Mouse (Mus musculus) embryonic facial prominence, embryonic 11.5 days (tissue): ENCODE results near the gene Hoxa9. TPM values are rescaled to one million over a fixed set of nuclear protein-coding genes. Genes with fewer than 3 reads are reported as not detected.

Experiments
- ATAC-seq: fragments of 200-750 bp; cut with Nextera tagmentation; replicated peaks from 2 replicates; pipeline ENCODE4 v1.8.0; 2017; ENCODE audit warnings: low read depth; ENCODE audit not compliant: insufficient number of reproducible peaks, low FRiP score, low TSS enrichment
- DNase-seq: peaks from one replicate; pipeline ENCODE4 v3.0.0-alpha.2; 2015; ENCODE audit warnings: low spot score
- H3K27ac ChIP-seq: fragments of 300-500 bp; sonication (generic); replicated peaks from 2 replicates; pipeline ENCODE4 v1.5.1; 2014; ENCODE audit warnings: mild to moderate bottlenecking, low read depth, low read length, control low read depth
- H3K27me3 ChIP-seq: fragments of 300-500 bp; sonication (generic); 2 replicates; pipeline ENCODE4 v1.6.1; 2014; ENCODE audit warnings: mild to moderate bottlenecking, low read length, moderate library complexity, mixed read lengths; ENCODE audit not compliant: control insufficient read depth, insufficient read depth
- H3K36me3 ChIP-seq: fragments of 300-500 bp; sonication (generic); replicated peaks from 2 replicates; pipeline ENCODE4 v1.6.1; 2014; ENCODE audit warnings: low read depth, mild to moderate bottlenecking, low read length, moderate library complexity, mixed read lengths; ENCODE audit not compliant: control insufficient read depth, insufficient read depth
- H3K4me1 ChIP-seq: fragments of 300-500 bp; sonication (generic); 2 replicates; pipeline ENCODE4 v1.6.1; 2014; ENCODE audit warnings: low read length, mixed read lengths; ENCODE audit not compliant: control insufficient read depth, insufficient read depth
- H3K4me2 ChIP-seq: fragments of 300-500 bp; sonication (generic); 2 replicates; pipeline ENCODE4 v1.6.1; 2014; ENCODE audit warnings: low read depth, mild to moderate bottlenecking, control low read depth, low read length, moderate library complexity
- H3K4me3 ChIP-seq: fragments of 300-500 bp; sonication (generic); 2 replicates; pipeline ENCODE4 v1.5.1; 2014; ENCODE audit warnings: low read depth, low read length, control low read depth
- H3K9ac ChIP-seq: fragments of 300-500 bp; sonication (generic); replicated peaks from 2 replicates; pipeline ENCODE4 v1.6.1; 2014; ENCODE audit warnings: mild to moderate bottlenecking, control low read depth, low read length
- H3K9me3 ChIP-seq: fragments of 300-500 bp; sonication (generic); replicated peaks from 2 replicates; pipeline ENCODE4 v1.6.1; 2016; ENCODE audit warnings: mild to moderate bottlenecking, low read length, inconsistent platforms, mixed read lengths; ENCODE audit not compliant: control insufficient read depth
- WGBS: fragments of 180-500 bp; shearing (Covaris S2); extraction: QIAGEN DNeasy Blood & Tissue Kit; methylation state at CpG from one replicate; pipeline ENCODE4 v1.1.7; 2014; 5-methylcytosine and 5-hydroxymethylcytosine counted together
- polyA plus RNA-seq: library from polyadenylated mRNA; unstranded; fragments of >200 nt; fragmentation: Nextera tagmentation; extraction: Ambion mirVana; gene quantifications from 2 replicates; pipeline ENCODE4 v1.2.1, GENCODE M21; 2014

Hoxa9 gene
- polyA plus RNA-seq, 1 experiment from 2014 or later, result 0.11 TPM

- Histone ChIP-seq H3K27ac (no peak overlapping the region), H3K4me3 (no peak overlapping the region), H3K9me3 (no peaks in the 10 kb centered on the region), H3K36me3 (no peaks in the 10 kb centered on the region), H3K4me1 (peaks cover 2% of the 10 kb centered on the region; the same call in 1 of the 2 replicates), H3K27me3 (peaks cover 93% of the 10 kb centered on the region), H3K9ac (no peak overlapping the region), H3K4me2 (no peak overlapping the region)
- WGBS, result 9% methylated on average over 5 of the region's 5 CpGs
- ATAC-seq (no peak), DNase-seq (no peak)
Observed at GRCm38 (mm10) chr6:52189172-52189591, 41.7 kb downstream of the Hoxa9 start.

- DNase-seq (no peak), ATAC-seq (no peak)
- Histone ChIP-seq H3K4me1 (peaks cover 2% of the 10 kb centered on the region; the same call in 1 of the 2 replicates), H3K27ac (no peak overlapping the region), H3K27me3 (peaks cover 95% of the 10 kb centered on the region), H3K9ac (no peak overlapping the region), H3K4me2 (no peak overlapping the region), H3K9me3 (no peaks in the 10 kb centered on the region), H3K4me3 (no peak overlapping the region), H3K36me3 (no peaks in the 10 kb centered on the region)
- WGBS, result 9% methylated on average over 1 of the region's 1 CpGs
Observed at GRCm38 (mm10) chr6:52186500-52186899, 44.4 kb downstream of the Hoxa9 start.

GRCm38 (mm10) chr6:52185834-52186233 is 45.1 kb downstream of the Hoxa9 start:
- H3K4me3 ChIP-seq, result no peak overlapping the region
- H3K9ac ChIP-seq, result no peak overlapping the region
- H3K36me3 ChIP-seq, result no peaks in the 10 kb centered on the region
- no peak overlapping the region for H3K27ac ChIP-seq
- ATAC-seq (no peak), DNase-seq (no peak)
- peaks cover 95% of the 10 kb centered on the region for H3K27me3 ChIP-seq
- H3K4me2 ChIP-seq, result no peak overlapping the region
- H3K4me1 ChIP-seq, result no peaks in the 10 kb centered on the region
- no peaks in the 10 kb centered on the region for H3K9me3 ChIP-seq
- 7% methylated on average over 3 of the region's 3 CpGs for WGBS

- H3K4me1 ChIP-seq, result no peaks in the 10 kb centered on the region
- no peak overlapping the region for H3K9ac ChIP-seq
- H3K4me3 ChIP-seq, result no peak overlapping the region
- H3K9me3 ChIP-seq, result no peaks in the 10 kb centered on the region
- DNase-seq (no peak), ATAC-seq (no peak)
- peaks cover 96% of the 10 kb centered on the region for H3K27me3 ChIP-seq
- WGBS, result 1% methylated on average over 19 of the region's 19 CpGs
- no peaks in the 10 kb centered on the region for H3K36me3 ChIP-seq
- no peak overlapping the region for H3K27ac ChIP-seq
- H3K4me2 ChIP-seq, result no peak overlapping the region
Observed at GRCm38 (mm10) chr6:52185222-52185621, 45.7 kb downstream of the Hoxa9 start.

DNA sequence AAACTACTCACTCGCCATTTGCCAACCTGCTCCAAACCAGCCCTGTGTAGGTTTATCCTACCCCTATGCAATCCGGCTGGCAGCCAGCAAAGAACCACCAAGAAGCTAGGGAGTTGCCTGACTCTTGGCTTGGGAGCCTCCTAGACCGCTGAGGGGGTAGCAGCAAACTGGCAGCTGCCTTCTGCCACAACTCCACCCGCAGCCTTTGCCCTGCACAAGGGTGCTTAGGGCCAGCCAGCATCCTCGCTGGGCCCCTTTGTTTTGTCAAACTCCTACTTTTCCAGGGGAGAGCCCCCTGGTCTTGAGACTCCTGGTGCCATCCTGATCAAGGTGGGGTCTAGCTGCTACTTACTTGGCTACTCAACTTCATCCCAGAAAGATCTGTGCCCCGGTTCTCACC is 46.2 kb downstream of the Hoxa9 start:
- DNase-seq (no peak), ATAC-seq (no peak)
- Histone ChIP-seq H3K4me3 (no peak overlapping the region), H3K9ac (no peak overlapping the region), H3K27ac (no peak overlapping the region), H3K27me3 (peaks cover 96% of the 10 kb centered on the region), H3K9me3 (no peaks in the 10 kb centered on the region), H3K4me1 (no peaks in the 10 kb centered on the region), H3K4me2 (no peak overlapping the region), H3K36me3 (no peaks in the 10 kb centered on the region)
- 4% methylated on average over 6 of the region's 6 CpGs for WGBS

GRCm38 (mm10) chr6:52183311-52184080 is 47.4 kb downstream of the Hoxa9 start:
- no peaks in the 10 kb centered on the region for H3K9me3 ChIP-seq
- no peak overlapping the region for H3K4me2 ChIP-seq
- no peak overlapping the region for H3K9ac ChIP-seq
- H3K27ac ChIP-seq, result no peak overlapping the region
- H3K4me3 ChIP-seq, result no peak overlapping the region
- ATAC-seq, result no peak
- H3K36me3 ChIP-seq, result no peaks in the 10 kb centered on the region
- no peaks in the 10 kb centered on the region for H3K4me1 ChIP-seq
- no peak for DNase-seq
- 10% methylated on average over 10 of the region's 10 CpGs for whole genome bisulfite sequencing
- H3K27me3 ChIP-seq, result peaks cover 97% of the 10 kb centered on the region

- 7% methylated on average over 1 of the region's 1 CpGs for WGBS
- no peak overlapping the region for H3K4me2 ChIP-seq
- no peaks in the 10 kb centered on the region for H3K9me3 ChIP-seq
- H3K9ac ChIP-seq, result no peak overlapping the region
- H3K36me3 ChIP-seq, result no peaks in the 10 kb centered on the region
- H3K27me3 ChIP-seq, result peaks cover 99% of the 10 kb centered on the region
- no peak overlapping the region for H3K4me3 ChIP-seq
- DNase-seq (no peak), ATAC-seq (no peak)
- no peaks in the 10 kb centered on the region for H3K4me1 ChIP-seq
- no peak overlapping the region for H3K27ac ChIP-seq
Observed at GRCm38 (mm10) chr6:52182793-52183192, 48.1 kb downstream of the Hoxa9 start.

DNA sequence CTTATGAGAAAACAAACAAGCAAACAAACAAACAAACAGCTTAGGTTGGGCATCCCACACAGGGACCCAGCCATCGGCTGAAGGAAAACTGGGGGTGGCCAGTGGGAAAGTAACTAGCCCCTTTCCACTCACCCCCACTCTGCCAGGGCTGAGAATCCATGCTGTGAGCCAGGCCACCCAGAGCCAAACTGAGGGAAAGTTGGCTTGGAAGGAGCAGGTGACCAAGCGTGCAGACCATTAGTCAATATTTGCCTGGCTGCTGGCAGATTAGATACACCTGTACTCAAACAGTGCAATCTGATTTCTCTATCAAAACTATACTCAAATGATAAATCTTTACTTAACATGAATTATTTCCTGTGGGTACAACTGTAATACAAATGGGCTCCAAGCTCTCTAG is 48.9 kb downstream of the Hoxa9 start:
- Histone ChIP-seq H3K9ac (no peak overlapping the region), H3K36me3 (no peaks in the 10 kb centered on the region), H3K4me2 (no peak overlapping the region), H3K4me1 (no peaks in the 10 kb centered on the region), H3K27me3 (peaks cover 99% of the 10 kb centered on the region), H3K9me3 (no peaks in the 10 kb centered on the region), H3K27ac (no peak overlapping the region), H3K4me3 (no peak overlapping the region)
- DNase-seq (no peak), ATAC-seq (no peak)
- WGBS, result 10% methylated on average over 2 of the region's 2 CpGs
